Mouse (Mus musculus): Measurements from ENCODE around the gene Ift22. TPM values are rescaled to one million over a fixed set of nuclear protein-coding genes. Genes with fewer than 3 reads are reported as not detected.

Gene Ift22
- polyA plus RNA-seq, 1 experiment from 2014 or later, result 26.1 TPM

GRCm38 (mm10) chr5:136961983-136962461 is 54.1 kb downstream of the Ift22 start:
- Histone ChIP-seq H3K4me3 (ENCODE audit: low read depth, low read length) (peak overlapping the region; percentile 54), H3K36me3 (ENCODE audit: control insufficient read depth, insufficient read depth, low read length) (peaks cover 23% of the 10 kb centered on the region; the same call in 1 of the 2 replicates), H3K9ac (ENCODE audit: low read length) (peak overlapping the region; percentile 81), H3K27me3 (ENCODE audit: control insufficient read depth, insufficient read depth, low read length) (no peaks in the 10 kb centered on the region), H3K4me2 (replicated peaks; ENCODE audit: low read depth) (peak overlapping the region; percentile 72), H3K27ac (replicated peaks) (peak overlapping the region; percentile 80), H3K9me3 (ENCODE audit: control insufficient read depth, low read length) (no peaks in the 10 kb centered on the region), H3K4me1 (replicated peaks; ENCODE audit: control insufficient read depth, insufficient read depth) (peaks cover 17% of the 10 kb centered on the region)
- DNase-seq (ENCODE audit: low spot score), result peak; percentile 92
- under 1% methylated on average over 20 of the region's 20 CpGs for WGBS
- peak; percentile 86 for ATAC-seq (ENCODE audit: low FRiP score, low TSS enrichment)
- TF ChIP-seq CTCF (IDR thresholded peaks at IDR 0.05; ENCODE audit: low read depth) (no peak), EP300 (optimal IDR thresholded peaks at IDR 0.05) (no peak)

DNA sequence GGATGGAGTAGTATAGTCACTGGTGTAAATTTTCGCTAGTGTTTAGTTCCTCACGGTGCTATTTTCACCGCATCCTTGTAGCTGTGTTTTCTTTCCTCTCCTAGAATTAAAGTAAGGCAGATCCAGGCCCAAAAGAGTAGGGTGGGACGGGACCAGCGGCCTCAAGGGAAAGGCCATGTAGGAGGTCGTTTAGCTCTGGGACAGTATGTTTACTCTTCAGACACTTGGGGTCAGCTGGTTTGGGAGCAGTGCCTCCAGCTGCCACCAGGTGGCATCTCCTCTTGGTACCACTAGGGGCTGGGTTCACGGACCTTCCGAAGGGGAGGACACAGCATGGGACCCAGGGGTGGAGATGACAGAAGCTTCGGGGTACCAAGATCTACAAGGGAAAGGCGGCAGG is 54.6 kb downstream of the Ift22 start:
- 2% methylated on average over 10 of the region's 10 CpGs for WGBS

DNA sequence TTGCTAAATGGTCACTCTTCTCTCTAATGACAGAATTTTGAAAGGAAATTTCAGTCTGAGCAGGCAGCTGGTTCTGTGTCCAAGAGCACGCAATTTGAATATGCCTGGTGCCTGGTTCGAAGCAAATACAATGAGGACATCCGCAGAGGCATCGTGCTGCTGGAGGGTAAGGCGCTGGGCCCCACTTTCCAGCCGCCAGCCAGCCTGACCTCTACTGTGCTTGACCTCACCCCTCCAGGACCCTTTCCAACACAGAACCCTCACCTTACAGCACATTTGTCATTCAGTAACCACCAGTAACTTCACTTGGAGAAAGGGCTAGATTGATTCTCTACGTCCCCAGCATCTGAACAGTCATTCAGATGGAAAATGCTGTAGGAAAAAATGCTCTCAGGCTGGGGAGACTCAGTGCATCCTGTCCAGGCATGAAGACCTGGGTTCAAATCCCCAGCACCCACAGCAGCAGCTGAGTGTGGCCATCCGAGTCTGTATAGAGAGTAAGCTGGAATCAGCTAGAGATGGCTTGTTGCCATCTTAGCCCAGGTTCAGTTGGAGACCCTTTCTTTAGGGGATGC is 55.1 kb downstream of the Ift22 start:
- 69% methylated on average over 8 of the region's 8 CpGs for WGBS
- H3K4me3 ChIP-seq (ENCODE audit: low read depth, low read length), result peak overlapping the region; percentile 54
- H3K9ac ChIP-seq (ENCODE audit: low read length), result peak overlapping the region; percentile 81; the same call in 1 of the 2 replicates
- H3K9me3 ChIP-seq (ENCODE audit: control insufficient read depth, low read length), result no peaks in the 10 kb centered on the region
- H3K4me2 ChIP-seq (replicated peaks; ENCODE audit: low read depth), result peak overlapping the region; percentile 72
- TF ChIP-seq EP300 (optimal IDR thresholded peaks at IDR 0.05) (no peak), CTCF (IDR thresholded peaks at IDR 0.05; ENCODE audit: low read depth) (no peak)
- H3K27ac ChIP-seq (replicated peaks), result no peak overlapping the region; the same call in 1 of the 2 replicates
- H3K27me3 ChIP-seq (ENCODE audit: control insufficient read depth, insufficient read depth, low read length), result no peaks in the 10 kb centered on the region
- DNase-seq (ENCODE audit: low spot score), result no peak
- H3K4me1 ChIP-seq (replicated peaks; ENCODE audit: control insufficient read depth, insufficient read depth), result peaks cover 22% of the 10 kb centered on the region
- no peak for ATAC-seq (ENCODE audit: low FRiP score, low TSS enrichment)
- peaks cover 23% of the 10 kb centered on the region; the same call in 1 of the 2 replicates for H3K36me3 ChIP-seq (ENCODE audit: control insufficient read depth, insufficient read depth, low read length)

More for the DNA sequence above, 54.6 kb downstream of the Ift22 start:
- peak; percentile 65 for ATAC-seq (ENCODE audit: low FRiP score, low TSS enrichment)
- H3K27me3 ChIP-seq (ENCODE audit: control insufficient read depth, insufficient read depth, low read length), result no peaks in the 10 kb centered on the region
- no peaks in the 10 kb centered on the region for H3K9me3 ChIP-seq (ENCODE audit: control insufficient read depth, low read length)
- TF ChIP-seq EP300 (optimal IDR thresholded peaks at IDR 0.05), result no peak
- TF ChIP-seq CTCF (IDR thresholded peaks at IDR 0.05; ENCODE audit: low read depth), result peak; percentile 95
- peak overlapping the region; percentile 72 for H3K4me2 ChIP-seq (replicated peaks; ENCODE audit: low read depth)
- peaks cover 20% of the 10 kb centered on the region for H3K4me1 ChIP-seq (replicated peaks; ENCODE audit: control insufficient read depth, insufficient read depth)
- H3K36me3 ChIP-seq (ENCODE audit: control insufficient read depth, insufficient read depth, low read length), result peaks cover 23% of the 10 kb centered on the region; the same call in 1 of the 2 replicates
- peak overlapping the region; percentile 54 for H3K4me3 ChIP-seq (ENCODE audit: low read depth, low read length)
- peak overlapping the region; percentile 81 for H3K9ac ChIP-seq (ENCODE audit: low read length)
- DNase-seq (ENCODE audit: low spot score), result peak; percentile 86
- peak overlapping the region; percentile 80 for H3K27ac ChIP-seq (replicated peaks)

Other genes starting within 250 kb of the Ift22 start
- gene Myl10, start 215.0 kb upstream of the Ift22 start, polyA plus RNA-seq (2015; fragmentation: Nextera tagmentation; extraction: Ambion mirVana), result not detected in 2 replicates
- 2.9 and 3.5 TPM in 2 replicates for gene Col26a1, start 24.9 kb upstream of the Ift22 start, polyA plus RNA-seq (2015; fragmentation: Nextera tagmentation; extraction: Ambion mirVana)
- gene Fis1, start 45.1 kb downstream of the Ift22 start, polyA plus RNA-seq (2015; fragmentation: Nextera tagmentation; extraction: Ambion mirVana), result 255 and 270 TPM in 2 replicates
- 5.1 and 6.8 TPM in 2 replicates for gene Cldn15, start 58.5 kb downstream of the Ift22 start, polyA plus RNA-seq (2015; fragmentation: Nextera tagmentation; extraction: Ambion mirVana)
- 16.4 and 17.2 TPM in 2 replicates for gene Plod3, start 78.9 kb downstream of the Ift22 start, polyA plus RNA-seq (2015; fragmentation: Nextera tagmentation; extraction: Ambion mirVana)
- gene Znhit1, start 79.9 kb downstream of the Ift22 start, polyA plus RNA-seq (2015; fragmentation: Nextera tagmentation; extraction: Ambion mirVana), result 81.0 and 89.1 TPM in 2 replicates
- gene Vgf, start 118.2 kb downstream of the Ift22 start, polyA plus RNA-seq (2015; fragmentation: Nextera tagmentation; extraction: Ambion mirVana), result 1.8 TPM in 2 replicates
- gene Ap1s1, start 138.0 kb downstream of the Ift22 start, polyA plus RNA-seq (2015; fragmentation: Nextera tagmentation; extraction: Ambion mirVana), result 140 and 146 TPM in 2 replicates
- gene Serpine1, start 164.1 kb downstream of the Ift22 start, polyA plus RNA-seq (2015; fragmentation: Nextera tagmentation; extraction: Ambion mirVana), result 0.25 and 0.27 TPM in 2 replicates
- 4.4 and 4.5 TPM in 2 replicates for gene Trim56, start 208.1 kb downstream of the Ift22 start, polyA plus RNA-seq (2015; fragmentation: Nextera tagmentation; extraction: Ambion mirVana)
- 0.68 and 0.75 TPM in 2 replicates for gene Muc3, start 241.2 kb downstream of the Ift22 start, polyA plus RNA-seq (2015; fragmentation: Nextera tagmentation; extraction: Ambion mirVana)